8 mouse cellular contexts compared by ENCODE assay signal in genomic region chr1:133024426-133024825, GRCm38 (mm10). TPM values are rescaled to one million over a fixed set of nuclear protein-coding genes. Genes with fewer than 3 reads are reported as not detected.
DNase-seq lines count a peak whose midpoint lies in the region; ATAC-seq and TF ChIP-seq lines count a peak whose summit lies in the region.

No protein-coding gene starts in this region.

- no peak overlapping the region for H3K27ac ChIP-seq in cerebellum, adult 2 months (ENCODE audit: insufficient read depth, low read length)
- no peak overlapping the region for H3K27ac ChIP-seq in thymus, adult 2 months (ENCODE audit: control insufficient read depth, insufficient read depth, low read length)
- H3K27ac ChIP-seq in liver, embryonic 12.5 days: peak overlapping the region; percentile 91; the same call in 1 of the 2 replicates

- no peaks in the 10 kb centered on the region; the same call in 1 of the 2 replicates for H3K36me3 ChIP-seq in thymus, adult 2 months (ENCODE audit: control insufficient read depth, insufficient read depth, low read length)
- H3K36me3 ChIP-seq in liver, embryonic 12.5 days: peaks cover 10% of the 10 kb centered on the region

- no peak for TF ChIP-seq POLR2A in cerebellum, adult 2 months (IDR thresholded peaks at IDR 0.05; ENCODE audit: borderline replicate concordance, insufficient read depth, low read length)
- no peak for TF ChIP-seq POLR2A in thymus, adult 2 months (IDR thresholded peaks at IDR 0.05; ENCODE audit: control insufficient read depth, extremely low read depth, insufficient read depth, low read length, poor library complexity)

- peak overlapping the region; percentile 95 for H3K9ac ChIP-seq in liver, embryonic 12.5 days

- TF ChIP-seq CTCF in cerebellum, adult 2 months (IDR thresholded peaks at IDR 0.05; ENCODE audit: borderline replicate concordance, insufficient read depth, low read depth, low read length): no peak
- TF ChIP-seq CTCF in thymus, adult 2 months (IDR thresholded peaks at IDR 0.05; ENCODE audit: borderline replicate concordance, control insufficient read depth, extremely low read depth, insufficient read depth, low read length, poor library complexity): no peak

- no peaks in the 10 kb centered on the region for H3K27me3 ChIP-seq in cerebellum, adult 2 months (ENCODE audit: control insufficient read depth, insufficient read depth, low read length)
- H3K27me3 ChIP-seq in thymus, adult 2 months (ENCODE audit: control insufficient read depth, insufficient read depth, low read length): no peaks in the 10 kb centered on the region
- no peaks in the 10 kb centered on the region for H3K27me3 ChIP-seq in liver, embryonic 12.5 days (replicated peaks)

- ATAC-seq in liver, embryonic 12.5 days: no peak

- H3K9me3 ChIP-seq in liver, embryonic 12.5 days (replicated peaks): no peaks in the 10 kb centered on the region

- peak overlapping the region; percentile 92 for H3K4me3 ChIP-seq in cerebellum, adult 2 months (replicated peaks; ENCODE audit: insufficient read depth, low read depth, low read length)
- 0 out of 2 replicates have a peak overlapping the region, but pooled peaks have one; percentile 8 for H3K4me3 ChIP-seq in thymus, adult 2 months (ENCODE audit: control insufficient read depth, insufficient read depth, low read length)
- H3K4me3 ChIP-seq in liver, embryonic 12.5 days: peak overlapping the region; percentile 92

- WGBS in cerebellum, adult 2 months: 23% methylated on average over 7 of the region's 7 CpGs
- 13% methylated on average over 7 of the region's 7 CpGs for WGBS in thymus, adult 2 months
- 23% methylated on average over 7 of the region's 7 CpGs for WGBS in liver, embryonic 12.5 days (ENCODE audit: insufficient replicate concordance)

- DNase-seq in cerebellum, adult 2 months: no peak
- no peak for DNase-seq in cerebellum, adult 11-12 months
- no peak for DNase-seq in thymus, adult 2 months
- no peak for DNase-seq in thymus, adult 18-20 months
- DNase-seq in ovary, postnatal 36 days (ENCODE audit: low spot score): no peak
- no peak for DNase-seq in urinary bladder, adult 18-20 months (ENCODE audit: low spot score in 2 of 2)
- DNase-seq in left cerebral cortex, adult 9 months (ENCODE audit: low spot score in 2 of 2): no peak

- H3K4me2 ChIP-seq in liver, embryonic 12.5 days: peak overlapping the region; percentile 74

- H3K4me1 ChIP-seq in cerebellum, adult 2 months (ENCODE audit: control insufficient read depth, insufficient read depth, low read length): no peaks in the 10 kb centered on the region
- H3K4me1 ChIP-seq in thymus, adult 2 months (replicated peaks; ENCODE audit: control insufficient read depth, insufficient read depth, low read length): peaks cover 7% of the 10 kb centered on the region
- peaks cover 62% of the 10 kb centered on the region for H3K4me1 ChIP-seq in liver, embryonic 12.5 days

RNA-seq across cellular contexts. Expression of gene Mdm4, which starts 5.9 kb away (rescaled TPM):
- 76.2 and 77.8 TPM in 2 replicates for polyA plus RNA-seq in cerebellum, adult 2 months (2012; rRNA removed)
- polyA plus RNA-seq in thymus, adult 2 months (2012; rRNA removed): 127 and 147 TPM in 2 replicates
- polyA plus RNA-seq in liver, embryonic 12.5 days (2016; fragmentation: Nextera tagmentation; extraction: Ambion mirVana): 24.9 and 26.2 TPM in 2 replicates

RNA-seq across cellular contexts. Expression of gene Pik3c2b, which starts 21.0 kb away (rescaled TPM):
- 12.9 and 15.5 TPM in 2 replicates for polyA plus RNA-seq in cerebellum, adult 2 months (2012; rRNA removed)
- polyA plus RNA-seq in thymus, adult 2 months (2012; rRNA removed): 9.5 and 12.1 TPM in 2 replicates
- 1.8 and 1.9 TPM in 2 replicates for polyA plus RNA-seq in liver, embryonic 12.5 days (2016; fragmentation: Nextera tagmentation; extraction: Ambion mirVana)

Comparison
In these comparisons a context has a peak if more than half of its experiments do, and no peak if none do; other contexts are left out.
1. H3K4me3 ChIP-seq: peak in every context shown above with its lines; median percentile 92 in cerebellum, adult 2 months; 92 in liver, embryonic 12.5 days; 8 in thymus, adult 2 months.